Mouse (Mus musculus): ENCODE results near the gene Zdhhc16. TPM values are rescaled to one million over a fixed set of nuclear protein-coding genes. Genes with fewer than 3 reads are reported as not detected.

Zdhhc16 gene
- total RNA-seq, 2 experiments from 2014 or later, result 67.6 to 72.9 TPM

- DNase-seq, result no peak
- intact Hi-C loops (cut with DNase I), result loop anchor here (5.0 kb wide), 1 partner anchor 40 kb away; no protein-coding TSS in a partner anchor
Observed at GRCm38 (mm10) chr19:41981931-41982790, 48.9 kb downstream of the Zdhhc16 start.

GRCm38 (mm10) chr19:41982791-41983150, 49.5 kb downstream of the Zdhhc16 start:
- no peak for DNase-seq
- intact Hi-C loops (cut with DNase I), result loop anchor here (5.0 kb wide), 1 partner anchor 40 kb away; no protein-coding TSS in a partner anchor

DNA sequence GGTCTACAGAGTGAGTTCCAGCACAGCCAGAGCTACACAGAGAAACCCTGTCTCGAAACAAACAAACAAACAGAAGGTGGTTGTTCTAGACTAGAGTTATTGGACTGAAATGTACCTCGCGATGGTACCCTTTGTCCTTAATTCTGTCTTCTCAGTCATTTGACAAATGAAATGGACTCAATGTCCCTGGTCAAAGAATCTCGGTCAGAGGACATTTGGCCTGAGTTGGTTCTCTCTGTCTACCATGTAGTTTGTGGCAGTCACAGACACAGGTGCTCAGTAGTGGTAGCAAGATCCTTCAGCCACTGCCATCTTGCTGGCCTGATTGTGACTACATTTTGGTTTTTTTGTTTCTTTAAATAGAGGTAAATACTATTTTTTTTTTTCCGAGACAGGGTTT, 52.7 kb downstream of the Zdhhc16 start:
- no peak for DNase-seq
- intact Hi-C loops (cut with DNase I), result no loop called here

DNA sequence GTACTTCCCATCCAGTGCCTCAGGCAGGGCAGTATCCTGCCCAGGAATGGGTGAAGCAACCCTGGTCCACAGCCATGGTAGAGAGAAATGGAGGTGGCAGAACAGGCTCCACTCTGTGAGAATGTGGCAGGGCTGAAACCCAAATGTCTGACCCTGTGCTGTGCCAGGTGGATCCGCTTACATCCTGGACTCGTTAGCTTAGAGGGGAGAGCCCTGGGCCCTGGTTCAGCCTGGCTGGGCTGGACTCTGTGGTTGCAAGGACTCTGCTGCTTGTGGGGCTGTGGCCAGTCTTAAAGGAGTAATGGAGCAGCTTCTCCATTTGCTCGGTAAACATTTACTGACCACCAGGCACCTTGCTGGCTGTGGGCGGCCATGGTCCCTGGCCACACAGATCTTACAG, 53.9 kb downstream of the Zdhhc16 start:
- DNase-seq, result no peak
- intact Hi-C loops (cut with DNase I), result no loop called here

DNA sequence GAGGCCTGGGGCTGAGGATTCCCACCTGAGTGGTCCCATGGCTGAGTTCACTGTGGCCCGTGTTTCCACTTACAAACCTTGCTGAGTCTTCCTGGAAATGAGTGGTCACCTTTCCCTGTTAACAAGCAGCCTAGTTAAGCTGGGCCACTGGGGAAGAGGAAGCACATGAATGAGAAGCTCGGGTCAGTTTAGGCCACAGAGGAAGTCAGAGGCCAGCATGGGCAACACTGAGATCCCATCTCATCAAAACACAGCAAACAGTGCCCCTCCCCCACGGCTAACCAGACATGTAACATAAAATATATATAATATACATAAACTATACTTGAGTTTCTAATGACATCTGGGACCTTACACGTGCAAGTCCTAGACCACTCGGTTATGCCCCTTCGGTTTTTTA, 56.5 kb downstream of the Zdhhc16 start:
- DNase-seq, result no peak
- intact Hi-C loops (cut with DNase I), result no loop called here

- peak; percentile 11 for DNase-seq
- intact Hi-C loops (cut with DNase I), result no loop called here
Observed at GRCm38 (mm10) chr19:41991926-41992477, 58.7 kb downstream of the Zdhhc16 start.

DNA sequence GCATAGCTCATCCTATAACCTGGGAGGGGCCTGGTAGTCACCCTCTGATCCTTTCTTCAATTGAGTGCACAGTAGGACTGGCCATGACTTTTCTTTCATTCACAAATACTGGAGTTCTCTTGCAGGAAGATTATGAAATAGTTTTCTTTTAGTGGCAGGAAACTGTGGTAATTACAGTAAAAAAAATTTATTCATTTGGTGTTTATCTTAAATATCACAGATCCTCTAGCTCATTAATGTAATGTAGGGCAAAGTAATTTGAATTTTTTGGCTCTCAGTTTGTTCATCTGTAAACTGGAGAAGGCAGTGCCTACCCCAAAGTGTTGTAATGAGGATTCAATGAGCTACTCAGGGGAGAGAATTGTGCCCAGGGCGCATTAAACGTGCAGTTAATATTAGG, 59.7 kb downstream of the Zdhhc16 start:
- intact Hi-C loops (cut with DNase I), result no loop called here
- DNase-seq, result no peak

- DNase-seq, result peak; percentile 62
- intact Hi-C loops (cut with DNase I), result no loop called here
Observed at GRCm38 (mm10) chr19:41993484-41993883, 60.2 kb downstream of the Zdhhc16 start.

Other genes with a start within 250 kb of the Zdhhc16 start
- gene Slit1, start 189.8 kb upstream of the Zdhhc16 start, total RNA-seq (2021), result 10 to 100 TPM; 56.8 to 70.8 TPM
- 1 to 10 TPM; 4.2 to 4.3 TPM for gene Arhgap19, start 131.4 kb upstream of the Zdhhc16 start, total RNA-seq (2021)
- 10 to 100 TPM; 20.4 to 21.7 TPM for gene Frat1, start 103.5 kb upstream of the Zdhhc16 start, total RNA-seq (2021)
- 10 to 100 TPM; 13.3 to 14.1 TPM for gene Frat2, start 85.3 kb upstream of the Zdhhc16 start, total RNA-seq (2021)
- 10 to 100 TPM; 33.0 to 33.5 TPM for gene Rrp12, start 37.3 kb upstream of the Zdhhc16 start, total RNA-seq (2021)
- gene Pgam1, start 21.6 kb upstream of the Zdhhc16 start, total RNA-seq (2021), result 100 to 1,000 TPM; 288 to 313 TPM
- gene Exosc1, start 57 bp upstream of the Zdhhc16 start, total RNA-seq (2021), result 10 to 100 TPM; 30.8 to 36.8 TPM
- 10 to 100 TPM; 38.4 to 51.1 TPM for gene Mms19, start 47.7 kb downstream of the Zdhhc16 start, total RNA-seq (2021)
- 10 to 100 TPM; 12.7 to 13.5 TPM for gene Ubtd1, start 48.3 kb downstream of the Zdhhc16 start, total RNA-seq (2021)
- not detected for gene Ankrd2, start 102.5 kb downstream of the Zdhhc16 start, total RNA-seq (2021)
- 10 to 100 TPM in 1 of 2 experiments, 1 to 10 TPM in 1; 9.0 to 10.2 TPM for gene Hoga1, start 112.1 kb downstream of the Zdhhc16 start, total RNA-seq (2021)
- gene 4933411K16Rik, start 118.8 kb downstream of the Zdhhc16 start, total RNA-seq (2021), result 1 to 10 TPM; 2.2 to 2.6 TPM
- 100 to 1,000 TPM; 108 to 113 TPM for gene Morn4, start 152.9 kb downstream of the Zdhhc16 start, total RNA-seq (2021)
- 10 to 100 TPM; 39.5 TPM for gene Pi4k2a, start 157.0 kb downstream of the Zdhhc16 start, total RNA-seq (2021)
- gene Avpi1, start 195.6 kb downstream of the Zdhhc16 start, total RNA-seq (2021), result 1 to 10 TPM; 7.4 to 8.5 TPM
- gene Marveld1, start 213.9 kb downstream of the Zdhhc16 start, total RNA-seq (2021), result 10 to 100 TPM; 12.5 to 14.7 TPM
- 10 to 100 TPM; 94.5 to 96.4 TPM for gene Zfyve27, start 230.5 kb downstream of the Zdhhc16 start, total RNA-seq (2021)

All from left cerebral cortex, postnatal 4 days (tissue).